Mouse (Mus musculus) forebrain, embryonic 13.5 days (tissue): ENCODE data around the gene Zbtb24. TPM values are rescaled to one million over a fixed set of nuclear protein-coding genes. Genes with fewer than 3 reads are reported as not detected.

Experiments used
- ATAC-seq: fragments of 200-750 bp; cut with Nextera tagmentation; 2 replicates; pipeline ENCODE4 v1.8.0; 2017
- H3K27ac ChIP-seq: fragments of 300-500 bp; sonication (generic); 2 replicates; pipeline ENCODE4 v1.5.1; 2015; ENCODE audit warnings: inconsistent platforms, mild to moderate bottlenecking, moderate library complexity
- H3K27me3 ChIP-seq: fragments of 300-500 bp; sonication (generic); 2 replicates; pipeline ENCODE4 v1.6.1; 2015; ENCODE audit warnings: mild to moderate bottlenecking, inconsistent platforms
- H3K36me3 ChIP-seq: fragments of 300-500 bp; sonication (generic); 2 replicates; pipeline ENCODE4 v1.6.1; 2015; ENCODE audit warnings: mild to moderate bottlenecking, inconsistent platforms; ENCODE audit not compliant: poor library complexity, severe bottlenecking
- H3K4me1 ChIP-seq: fragments of 300-500 bp; sonication (generic); 2 replicates; pipeline ENCODE4 v1.6.1; 2015; ENCODE audit warnings: inconsistent platforms
- H3K4me2 ChIP-seq: fragments of 300-500 bp; sonication (generic); 2 replicates; pipeline ENCODE4 v1.6.1; 2015; ENCODE audit warnings: inconsistent platforms, mild to moderate bottlenecking, moderate library complexity
- H3K4me3 ChIP-seq: fragments of 300-500 bp; sonication (generic); 2 replicates; pipeline ENCODE4 v1.5.1; 2015; ENCODE audit warnings: mild to moderate bottlenecking, inconsistent platforms
- H3K9ac ChIP-seq: fragments of 300-500 bp; sonication (generic); 2 replicates; pipeline ENCODE4 v1.6.1; 2015; ENCODE audit warnings: mild to moderate bottlenecking, inconsistent platforms
- H3K9me3 ChIP-seq: fragments of 300-500 bp; sonication (generic); replicated peaks from 2 replicates; pipeline ENCODE4 v1.6.1; 2016; ENCODE audit warnings: inconsistent platforms
- WGBS: fragments of 180-500 bp; shearing (Covaris S2); methylation state at CpG from one replicate; pipeline ENCODE4 v1.1.7; 2015; 5-methylcytosine and 5-hydroxymethylcytosine counted together
- polyA plus RNA-seq: library from polyadenylated mRNA; unstranded; fragments of >200 nt; fragmentation: Nextera tagmentation; extraction: Ambion mirVana; gene quantifications from 2 replicates; pipeline ENCODE4 v1.2.1, GENCODE M21; 2015

The Zbtb24 gene
- polyA plus RNA-seq, 1 experiment from 2014 or later, result 19.1 TPM

DNA sequence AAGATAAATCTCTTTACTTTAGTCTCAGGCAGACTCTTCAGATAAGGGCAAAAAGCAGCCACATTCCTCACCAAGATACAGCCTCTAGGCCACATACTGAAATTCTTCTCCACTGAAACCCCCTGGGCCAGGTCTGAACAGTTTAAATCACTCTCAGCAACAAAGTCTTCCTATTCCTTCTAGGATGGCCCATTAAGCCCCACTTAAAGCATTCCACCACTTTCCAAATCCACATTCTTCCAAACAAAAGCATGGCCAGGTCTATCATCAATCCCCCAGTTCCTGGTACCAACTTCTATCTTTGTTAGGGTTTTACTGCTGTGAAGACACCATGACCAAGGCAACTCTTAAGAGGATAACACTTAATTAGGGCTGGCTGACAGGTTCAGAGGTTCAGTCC lies 22.4 kb downstream of the Zbtb24 start:
- peaks cover 13% of the 10 kb centered on the region for H3K4me1 ChIP-seq
- H3K9ac ChIP-seq, result no peak overlapping the region
- H3K27me3 ChIP-seq, result no peaks in the 10 kb centered on the region
- no peak overlapping the region for H3K27ac ChIP-seq
- no peaks in the 10 kb centered on the region for H3K9me3 ChIP-seq
- no peak overlapping the region for H3K4me2 ChIP-seq
- H3K36me3 ChIP-seq, result peaks cover 11% of the 10 kb centered on the region
- no peak overlapping the region for H3K4me3 ChIP-seq
- no peak for ATAC-seq

DNA sequence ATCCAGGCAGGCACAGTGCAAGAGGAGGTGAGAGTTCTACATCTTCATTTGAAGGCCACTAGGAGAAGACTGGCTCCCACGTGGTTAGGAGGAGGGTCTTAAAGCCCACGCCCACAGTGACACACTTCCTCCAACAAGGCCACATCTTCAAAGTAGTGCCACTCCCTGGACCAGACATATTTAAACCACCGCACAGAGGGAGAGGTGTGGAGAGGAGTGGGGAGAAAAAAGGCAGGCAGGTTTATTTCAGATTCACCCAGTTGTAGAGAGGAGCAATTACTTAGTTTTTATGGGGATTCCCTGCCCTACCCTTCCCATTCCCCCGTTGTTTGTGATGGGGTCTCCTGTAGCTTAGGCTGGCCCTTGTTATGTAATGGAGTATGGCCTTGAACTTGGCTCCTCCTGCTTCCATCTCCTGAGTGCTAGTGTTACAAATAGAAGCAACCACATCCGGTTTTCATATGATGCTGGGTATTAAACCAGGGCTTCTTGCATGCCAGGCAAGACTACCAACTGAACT lies 22.8 kb downstream of the Zbtb24 start:
- Histone ChIP-seq H3K27ac (no peak overlapping the region), H3K4me3 (no peak overlapping the region), H3K9me3 (no peaks in the 10 kb centered on the region), H3K9ac (no peak overlapping the region), H3K36me3 (peaks cover 9% of the 10 kb centered on the region), H3K4me1 (peaks cover 17% of the 10 kb centered on the region), H3K4me2 (no peak overlapping the region), H3K27me3 (no peaks in the 10 kb centered on the region)
- ATAC-seq, result no peak
- 80% methylated on average over 5 of the region's 5 CpGs for WGBS

DNA sequence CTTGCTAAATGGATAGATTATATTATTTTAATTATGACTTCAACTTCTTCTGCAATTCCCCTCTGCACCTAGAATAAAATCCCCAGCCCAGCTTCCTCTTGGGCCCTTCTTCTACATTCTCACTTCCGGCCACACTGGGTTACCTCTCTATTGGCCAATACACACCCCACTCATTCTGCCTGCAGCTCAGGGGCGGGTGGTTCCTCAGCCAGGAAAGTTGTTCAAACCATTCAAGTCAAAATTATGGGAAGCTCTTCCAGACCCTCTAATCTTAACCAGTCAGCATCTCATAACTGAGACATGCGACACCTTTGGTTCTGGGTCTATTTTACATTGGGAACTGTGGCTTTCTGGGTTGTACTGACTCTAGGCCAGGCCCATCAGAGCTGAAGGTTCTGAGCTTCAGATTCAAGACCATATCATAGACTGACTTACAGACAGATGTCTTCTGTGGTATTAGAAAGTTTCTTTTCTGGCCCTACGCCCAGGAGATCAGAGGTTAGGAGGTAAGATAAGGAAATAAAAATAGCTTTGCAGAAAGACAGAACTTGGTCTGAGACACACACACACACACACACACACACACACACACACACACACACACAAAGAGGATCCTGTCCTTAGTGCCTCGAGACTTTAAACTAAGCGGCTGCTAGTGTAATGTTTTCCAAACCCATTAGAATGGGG lies 23.7 kb downstream of the Zbtb24 start:
- Histone ChIP-seq H3K4me2 (no peak overlapping the region), H3K4me1 (peaks cover 22% of the 10 kb centered on the region), H3K27me3 (no peaks in the 10 kb centered on the region), H3K27ac (no peak overlapping the region), H3K4me3 (no peak overlapping the region), H3K9ac (no peak overlapping the region), H3K36me3 (peaks cover 5% of the 10 kb centered on the region; the same call in 1 of the 2 replicates), H3K9me3 (no peaks in the 10 kb centered on the region)
- WGBS, result 82% methylated on average over 6 of the region's 6 CpGs
- no peak for ATAC-seq

DNA sequence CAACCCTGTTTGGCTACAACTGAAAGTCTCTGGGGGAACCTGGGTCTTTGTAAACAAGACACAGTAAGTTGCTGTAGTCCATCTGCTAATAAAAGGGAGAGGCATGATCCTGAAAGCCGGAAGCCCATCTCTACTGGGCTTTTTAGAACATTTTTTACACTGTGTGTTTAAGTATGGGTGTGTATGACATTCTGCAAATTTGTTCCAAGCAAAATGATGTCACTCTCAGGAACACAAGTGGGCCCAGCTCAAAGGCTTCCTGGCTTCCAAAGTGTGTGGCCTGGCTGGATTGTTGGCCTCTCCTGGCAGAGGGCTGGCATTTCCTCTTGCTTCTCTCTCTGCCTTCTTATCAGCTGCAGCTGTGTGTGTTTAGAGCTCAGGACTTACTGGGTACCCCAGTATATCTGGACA lies 24.8 kb downstream of the Zbtb24 start:
- WGBS, result 94% methylated on average over 1 of the region's 1 CpGs
- Histone ChIP-seq H3K4me2 (no peak overlapping the region), H3K27ac (no peak overlapping the region), H3K4me1 (peaks cover 22% of the 10 kb centered on the region), H3K36me3 (peaks cover 13% of the 10 kb centered on the region), H3K27me3 (no peaks in the 10 kb centered on the region), H3K9me3 (no peaks in the 10 kb centered on the region), H3K4me3 (no peak overlapping the region), H3K9ac (no peak overlapping the region)
- no peak for ATAC-seq

DNA sequence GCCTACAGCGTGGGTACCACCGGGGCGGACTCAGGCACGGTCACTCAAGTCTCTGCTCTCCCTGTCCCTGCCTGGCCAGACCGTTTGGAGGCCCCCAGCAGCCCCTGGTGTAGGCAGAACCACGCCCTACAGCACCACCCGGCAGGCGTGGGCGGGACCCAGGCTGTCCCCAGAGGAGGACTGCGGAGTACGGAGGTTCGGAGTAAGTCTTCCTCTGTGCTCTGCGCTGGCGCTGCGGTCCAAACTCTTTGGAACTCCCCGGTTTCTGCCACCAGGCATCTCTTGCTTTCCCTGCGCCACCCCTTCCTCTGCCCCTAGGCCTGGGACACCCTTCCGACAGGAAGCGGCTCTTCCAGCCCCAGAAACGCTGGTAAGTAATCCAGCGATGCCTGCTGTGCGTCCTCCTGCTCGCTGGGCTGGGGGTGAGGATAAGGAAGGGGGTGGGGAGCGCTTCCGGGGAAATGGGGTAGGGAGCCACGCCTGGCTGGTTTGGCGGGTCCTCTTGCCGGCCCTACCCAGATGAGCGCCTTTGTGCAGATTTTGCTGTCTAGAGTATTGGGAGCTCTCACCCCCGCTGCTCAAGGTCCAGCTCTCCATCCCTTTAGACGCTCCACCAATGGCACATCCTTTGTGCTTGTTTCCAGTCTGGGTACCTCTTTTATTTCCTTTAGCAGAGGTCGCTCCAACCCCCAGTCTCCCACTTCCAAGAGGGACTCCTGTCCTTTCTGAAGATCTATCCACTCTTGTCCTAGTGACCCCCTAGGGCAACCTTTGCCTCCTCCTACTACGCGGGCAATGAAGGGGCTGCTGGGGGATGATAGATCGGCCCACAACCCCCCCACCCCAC lies 26.2 kb downstream of the Zbtb24 start, which contains the start of gene Mical1:
Mical1 (plus strand) TSS at position 144 of the 847 bp plus-strand sequence.
- peaks cover 22% of the 10 kb centered on the region for H3K4me1 ChIP-seq
- H3K4me2 ChIP-seq, result peak within 1 kb of the TSS; percentile 88
- peak within 1 kb of the TSS; percentile 80 for H3K9ac ChIP-seq
- no peaks in the 10 kb centered on the region for H3K9me3 ChIP-seq
- H3K27ac ChIP-seq, result peak within 1 kb of the TSS; percentile 83
- peak; percentile 72 for ATAC-seq
- no peaks in the 10 kb centered on the region for H3K27me3 ChIP-seq
- WGBS, result under 1% methylated on average over 35 of the region's 35 CpGs
- H3K36me3 ChIP-seq, result peaks cover 27% of the 10 kb centered on the region
- peak within 1 kb of the TSS; percentile 58 for H3K4me3 ChIP-seq

DNA sequence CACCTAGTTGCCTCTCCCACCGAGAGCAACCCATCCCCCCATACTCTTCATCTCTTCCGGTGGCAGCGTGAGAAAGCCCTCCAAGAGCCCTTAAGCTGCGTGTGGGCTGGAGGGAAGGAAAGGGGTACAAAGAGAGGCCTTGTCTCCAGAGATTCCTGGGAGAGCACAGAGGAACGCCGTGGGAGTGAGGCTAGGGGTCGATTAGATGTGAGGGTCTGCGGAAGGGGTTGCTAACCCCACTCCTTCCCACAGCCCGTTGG lies 26.8 kb downstream of the Zbtb24 start:
- peak overlapping the region; percentile 83 for H3K27ac ChIP-seq
- peak overlapping the region; percentile 88 for H3K4me2 ChIP-seq
- H3K4me1 ChIP-seq, result peaks cover 22% of the 10 kb centered on the region
- H3K9me3 ChIP-seq, result no peaks in the 10 kb centered on the region
- peak overlapping the region; percentile 80 for H3K9ac ChIP-seq
- peak overlapping the region; percentile 58 for H3K4me3 ChIP-seq
- WGBS, result 2% methylated on average over 9 of the region's 9 CpGs
- H3K27me3 ChIP-seq, result no peaks in the 10 kb centered on the region
- ATAC-seq, result peak; percentile 44
- peaks cover 33% of the 10 kb centered on the region for H3K36me3 ChIP-seq

DNA sequence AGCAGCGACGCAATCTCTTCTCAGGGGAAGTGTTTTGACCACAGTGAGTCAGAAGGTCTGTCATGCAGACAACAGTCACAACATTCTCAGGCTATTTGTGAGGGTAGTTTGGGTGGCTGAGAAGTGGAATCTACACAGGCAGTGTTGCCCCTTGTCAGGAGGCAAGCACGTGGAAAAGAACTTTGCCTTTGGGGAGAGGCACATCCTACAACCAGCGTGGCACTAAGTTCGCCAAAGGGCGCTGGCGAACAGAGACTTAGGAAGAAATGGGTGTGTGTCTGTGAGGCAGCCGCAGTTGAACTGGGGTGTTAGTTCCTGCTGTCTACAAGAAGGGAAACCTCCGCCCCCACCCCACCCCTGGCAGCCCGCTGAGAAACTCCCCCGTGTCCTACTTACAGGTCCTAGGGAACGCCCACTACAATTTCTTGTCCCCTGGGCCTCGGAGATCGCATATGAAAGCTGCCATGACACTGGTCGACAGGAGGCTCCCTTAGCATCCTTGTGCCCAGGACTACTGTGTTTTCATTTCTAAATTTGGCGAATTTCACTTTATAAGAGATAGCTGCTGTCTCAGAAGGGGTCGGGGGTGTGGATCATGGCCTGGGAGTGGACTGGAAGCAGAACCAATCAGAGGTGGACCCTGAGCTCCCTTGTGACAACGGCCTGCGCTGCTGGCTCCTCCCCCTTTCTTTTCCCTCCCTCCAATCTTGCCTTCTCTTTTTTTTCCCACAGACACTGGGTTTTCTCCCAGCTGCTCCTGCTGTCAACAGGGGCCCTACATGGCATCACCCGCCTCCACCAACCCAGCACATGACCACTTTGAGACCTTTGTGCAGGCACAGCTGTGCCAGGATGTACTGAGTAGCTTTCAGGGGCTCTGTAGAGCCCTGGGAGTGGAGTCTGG lies 27.3 kb downstream of the Zbtb24 start:
- peak overlapping the region; percentile 58 for H3K4me3 ChIP-seq
- peaks cover 39% of the 10 kb centered on the region for H3K36me3 ChIP-seq
- ATAC-seq, result peak; percentile 80
- H3K4me1 ChIP-seq, result peaks cover 22% of the 10 kb centered on the region
- H3K4me2 ChIP-seq, result peak overlapping the region; percentile 88
- no peaks in the 10 kb centered on the region for H3K9me3 ChIP-seq
- WGBS, result under 1% methylated on average over 20 of the region's 20 CpGs
- no peaks in the 10 kb centered on the region for H3K27me3 ChIP-seq
- H3K9ac ChIP-seq, result peak overlapping the region; percentile 80
- peak overlapping the region; percentile 83 for H3K27ac ChIP-seq

DNA sequence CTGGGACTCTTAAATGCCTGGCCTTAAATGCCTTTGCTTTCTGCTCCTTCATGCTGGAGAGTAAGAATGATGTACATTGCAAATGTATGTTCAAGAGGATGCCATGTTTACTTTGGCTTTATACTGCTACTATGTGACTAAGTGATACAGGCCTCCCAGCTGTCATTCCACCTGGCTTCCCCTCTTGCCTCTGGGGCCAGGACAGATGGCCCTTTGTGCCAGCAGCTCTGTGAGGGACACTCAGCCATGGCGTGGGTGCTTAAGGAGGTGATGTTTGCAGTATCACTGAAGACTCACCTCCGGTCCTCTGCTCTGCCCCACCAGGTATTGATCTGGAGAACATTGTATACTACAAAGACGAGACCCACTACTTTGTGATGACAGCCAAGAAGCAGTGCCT lies 29.8 kb downstream of the Zbtb24 start:
- Histone ChIP-seq H3K9ac (no peak overlapping the region), H3K4me1 (peaks cover 22% of the 10 kb centered on the region), H3K4me3 (no peak overlapping the region), H3K27ac (no peak overlapping the region), H3K36me3 (peaks cover 63% of the 10 kb centered on the region), H3K9me3 (no peaks in the 10 kb centered on the region), H3K4me2 (no peak overlapping the region), H3K27me3 (no peaks in the 10 kb centered on the region)
- 84% methylated on average over 3 of the region's 3 CpGs for WGBS
- no peak for ATAC-seq

DNA sequence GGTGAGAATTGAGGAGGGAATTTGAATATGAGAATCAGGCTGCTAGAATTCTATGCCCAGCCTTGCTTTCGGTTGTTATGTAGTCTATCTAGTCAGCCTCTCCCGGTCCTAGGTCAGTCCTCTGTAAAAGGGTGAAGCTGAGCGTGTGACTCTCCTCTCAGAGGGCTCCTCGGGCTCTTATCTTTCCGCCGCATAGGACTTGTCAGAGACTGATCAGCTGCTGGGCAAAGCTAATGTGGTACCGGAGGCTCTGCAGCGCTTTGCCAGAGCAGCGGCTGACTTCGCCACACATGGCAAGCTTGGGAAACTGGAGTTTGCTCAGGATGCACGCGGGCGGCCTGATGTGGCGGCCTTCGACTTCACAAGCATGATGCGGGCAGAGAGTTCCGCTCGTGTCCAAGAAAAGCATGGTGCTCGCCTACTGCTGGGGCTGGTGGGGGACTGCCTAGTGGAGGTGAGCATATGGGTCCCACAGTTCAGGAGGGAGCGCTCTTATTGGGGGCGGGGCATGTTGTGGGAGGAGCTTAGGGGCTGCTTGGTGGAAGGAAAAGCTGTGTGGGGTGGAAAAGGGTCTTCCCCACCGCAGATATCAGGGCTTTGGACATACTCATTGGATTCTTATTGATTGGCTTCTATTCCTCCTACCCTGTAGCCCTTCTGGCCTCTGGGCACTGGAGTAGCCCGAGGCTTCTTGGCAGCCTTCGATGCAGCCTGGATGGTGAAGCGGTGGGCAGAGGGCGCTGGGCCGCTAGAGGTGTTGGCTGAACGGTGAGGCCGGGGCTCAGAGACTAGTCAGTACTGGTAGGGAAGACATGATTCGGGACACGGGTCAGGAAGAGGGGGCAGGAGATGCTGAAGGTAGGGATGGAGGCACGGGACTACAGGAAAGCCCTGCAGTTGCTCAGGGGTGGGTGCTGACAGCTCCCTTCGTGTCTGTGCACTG lies 31.0 kb downstream of the Zbtb24 start:
- no peak overlapping the region for H3K27ac ChIP-seq
- ATAC-seq, result no peak
- no peak overlapping the region for H3K9ac ChIP-seq
- H3K4me1 ChIP-seq, result peaks cover 16% of the 10 kb centered on the region
- H3K4me2 ChIP-seq, result no peak overlapping the region
- no peaks in the 10 kb centered on the region for H3K27me3 ChIP-seq
- peaks cover 76% of the 10 kb centered on the region for H3K36me3 ChIP-seq
- no peak overlapping the region for H3K4me3 ChIP-seq
- H3K9me3 ChIP-seq, result no peaks in the 10 kb centered on the region
- 77% methylated on average over 33 of the region's 33 CpGs for WGBS

DNA sequence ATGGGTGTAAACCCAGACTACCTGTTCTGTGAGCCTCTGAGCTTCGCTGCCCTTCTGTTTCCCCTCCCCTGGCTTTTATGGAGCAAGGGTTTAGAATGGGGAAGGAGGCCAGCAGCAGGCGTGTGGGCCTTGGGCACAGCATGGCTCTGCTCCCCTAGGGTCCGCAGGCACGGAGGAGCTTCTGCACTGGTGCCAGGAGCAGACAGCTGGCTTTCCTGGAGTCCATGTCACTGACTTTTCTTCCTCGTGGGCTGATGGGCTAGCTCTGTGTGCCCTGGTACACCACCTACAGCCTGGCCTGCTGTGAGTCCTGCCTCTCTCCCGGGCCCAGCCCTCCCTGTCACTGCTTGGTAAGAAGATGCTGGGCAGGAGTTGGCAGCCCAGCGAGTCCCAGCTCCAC lies 32.3 kb downstream of the Zbtb24 start:
- Histone ChIP-seq H3K36me3 (peaks cover 88% of the 10 kb centered on the region), H3K4me2 (no peak overlapping the region), H3K9ac (no peak overlapping the region), H3K4me1 (peaks cover 14% of the 10 kb centered on the region), H3K27me3 (no peaks in the 10 kb centered on the region), H3K4me3 (no peak overlapping the region), H3K9me3 (no peaks in the 10 kb centered on the region), H3K27ac (no peak overlapping the region)
- 84% methylated on average over 7 of the region's 7 CpGs for WGBS
- ATAC-seq, result no peak

DNA sequence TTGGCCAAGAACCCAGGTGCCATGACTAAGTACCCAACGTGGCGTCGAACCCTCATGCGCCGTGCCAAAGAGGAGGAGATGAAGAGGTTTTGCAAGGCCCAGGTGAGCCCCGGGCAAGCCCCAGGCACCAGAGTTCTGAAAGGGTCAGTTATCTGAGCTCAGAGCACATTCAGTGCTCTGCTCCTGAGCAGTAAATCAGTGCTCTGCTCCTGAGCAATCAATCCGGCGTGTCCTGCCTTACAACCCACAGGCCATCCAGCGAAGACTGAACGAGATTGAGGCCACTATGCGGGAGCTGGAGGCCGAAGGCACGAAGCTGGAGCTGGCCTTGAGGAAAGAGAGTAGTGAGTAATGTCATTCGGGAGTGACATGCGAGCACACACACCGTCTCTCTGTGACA lies 35.6 kb downstream of the Zbtb24 start:
- Histone ChIP-seq H3K4me2 (no peak overlapping the region), H3K36me3 (peaks cover 75% of the 10 kb centered on the region), H3K9me3 (no peaks in the 10 kb centered on the region), H3K4me1 (peaks cover 25% of the 10 kb centered on the region), H3K27me3 (no peaks in the 10 kb centered on the region), H3K9ac (no peak overlapping the region), H3K27ac (no peak overlapping the region), H3K4me3 (no peak overlapping the region)
- ATAC-seq, result no peak
- WGBS, result 92% methylated on average over 16 of the region's 16 CpGs
